Mouse (Mus musculus) kidney, postnatal 10 days (tissue): ENCODE measurements around the gene Gm340.

Experiments
- DNase-seq: peaks from one replicate; pipeline ENCODE4 v3.0.0; 2021; ENCODE audit warnings: mixed read lengths

The Gm340 gene

DNA sequence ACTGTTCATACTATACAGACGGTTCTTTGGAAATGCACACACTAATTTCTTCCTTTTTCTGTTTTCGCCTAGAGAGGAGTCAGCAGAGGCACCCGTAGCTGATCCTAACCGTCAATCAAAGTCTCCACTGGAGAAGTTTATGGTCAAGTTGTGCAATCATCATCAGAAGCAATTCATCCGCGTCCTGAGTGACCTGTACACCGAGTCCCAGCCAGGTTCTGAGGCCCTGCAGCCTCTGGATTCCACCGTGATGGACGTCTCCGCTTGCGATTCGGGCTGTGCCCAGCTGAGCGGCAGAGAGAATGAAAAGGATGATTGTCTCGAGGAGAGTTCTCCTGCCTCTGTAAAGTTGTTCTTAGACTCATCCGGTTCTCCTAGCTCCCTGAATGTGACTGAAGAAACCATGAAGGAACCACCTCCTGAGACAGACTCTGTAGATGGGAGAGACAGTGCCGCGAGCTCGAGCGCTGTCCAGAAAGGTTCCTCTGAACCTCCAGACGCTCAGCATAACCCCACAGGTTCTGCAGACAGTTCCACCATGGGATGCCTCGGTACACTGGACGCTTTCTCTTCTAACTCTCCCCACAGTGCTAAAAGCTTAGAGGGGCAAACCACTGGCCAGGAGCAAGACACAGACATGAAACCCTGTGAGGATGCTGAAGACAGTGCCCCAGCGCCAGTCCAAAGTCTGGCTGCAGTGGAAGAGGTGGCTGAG is at the start of gene Gm340:
Gene Gm340, plus strand, starts transcription at position 665 of the 715 bp plus-strand sequence.
- DNase-seq = no peak

DNA sequence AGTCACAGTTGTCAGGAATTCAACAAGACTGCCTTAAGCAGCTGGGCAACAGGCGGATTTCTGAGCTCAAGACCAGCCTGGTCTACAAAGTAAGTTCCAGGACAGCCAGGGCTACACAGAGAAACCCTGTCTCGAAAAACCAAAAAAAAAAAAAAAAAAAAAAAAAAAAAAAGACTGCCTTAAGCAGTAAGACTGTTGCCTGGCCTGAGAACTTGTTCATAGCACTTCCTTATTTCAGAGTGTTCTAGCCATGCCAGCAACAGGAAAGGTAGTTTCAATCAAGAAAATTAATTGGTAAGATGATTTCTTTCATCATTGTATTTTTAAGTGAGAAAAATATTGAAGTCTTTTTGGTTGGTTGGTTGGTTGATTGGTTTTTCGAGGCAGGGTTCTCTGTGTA is 48.1 kb upstream of the Gm340 start:
- no peak for DNase-seq

DNA sequence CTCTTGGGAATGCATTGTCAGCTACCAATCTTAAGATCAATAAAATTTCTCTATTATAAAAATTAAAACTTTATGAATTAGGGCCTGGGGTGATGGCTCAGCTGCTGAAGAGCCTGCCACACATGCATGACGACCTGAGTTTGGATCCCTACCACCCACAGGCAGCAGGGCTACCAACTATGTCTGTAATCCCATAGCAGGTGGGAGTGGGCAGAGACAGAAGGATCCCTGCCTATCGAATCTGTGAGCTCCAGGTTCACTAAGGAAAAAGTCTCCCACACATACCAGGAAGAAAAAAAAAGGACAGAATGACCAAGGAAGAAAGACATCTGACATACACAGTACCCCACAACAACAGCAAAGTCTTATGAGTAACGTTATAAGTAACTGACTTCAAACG is 25.2 kb upstream of the Gm340 start:
- no peak for DNase-seq

DNA sequence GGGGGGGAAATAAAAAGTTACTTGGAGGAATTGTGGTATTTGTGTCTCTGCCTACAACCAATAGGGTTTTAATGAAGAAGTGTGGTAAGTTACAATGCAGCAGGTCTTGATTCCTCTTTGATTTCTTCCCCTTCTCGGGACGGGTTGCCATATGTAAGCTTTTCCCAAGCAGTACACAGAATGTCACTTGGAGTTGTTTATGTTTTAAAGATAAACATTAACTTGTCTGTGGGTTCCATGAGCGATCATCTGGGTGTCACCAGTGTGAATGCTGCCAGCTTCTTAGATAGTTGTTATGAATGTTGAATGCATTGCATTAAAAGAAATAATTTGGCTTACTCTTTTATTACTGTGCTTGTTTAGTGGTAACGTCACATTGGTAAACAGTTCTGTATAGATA is 24.7 kb upstream of the Gm340 start:
- DNase-seq = no peak

DNA sequence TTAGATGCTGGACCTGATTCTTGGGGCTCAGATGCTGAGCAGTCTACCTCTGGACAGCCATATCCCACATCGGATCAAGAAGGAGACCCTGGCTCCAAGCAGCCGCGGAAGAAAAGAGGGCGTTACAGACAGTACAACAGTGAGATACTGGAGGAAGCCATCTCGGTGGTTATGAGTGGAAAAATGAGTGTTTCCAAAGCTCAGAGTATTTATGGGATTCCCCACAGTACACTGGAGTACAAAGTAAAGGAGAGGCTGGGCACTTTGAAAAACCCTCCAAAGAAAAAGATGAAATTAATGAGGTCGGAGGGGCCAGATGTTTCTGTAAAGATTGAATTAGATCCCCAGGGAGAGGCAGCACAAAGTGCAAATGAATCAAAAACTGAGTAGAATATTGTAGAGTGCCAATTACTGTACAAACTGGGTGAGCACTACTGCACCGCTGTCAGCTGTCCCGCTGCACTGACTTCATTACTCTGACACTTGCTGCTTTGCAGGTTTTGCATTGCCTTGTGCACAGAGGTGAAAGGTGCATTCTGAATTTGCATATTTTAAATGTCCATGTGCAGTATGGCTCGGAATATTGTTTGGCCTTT is 23.2 kb upstream of the Gm340 start:
- no peak for DNase-seq

DNA sequence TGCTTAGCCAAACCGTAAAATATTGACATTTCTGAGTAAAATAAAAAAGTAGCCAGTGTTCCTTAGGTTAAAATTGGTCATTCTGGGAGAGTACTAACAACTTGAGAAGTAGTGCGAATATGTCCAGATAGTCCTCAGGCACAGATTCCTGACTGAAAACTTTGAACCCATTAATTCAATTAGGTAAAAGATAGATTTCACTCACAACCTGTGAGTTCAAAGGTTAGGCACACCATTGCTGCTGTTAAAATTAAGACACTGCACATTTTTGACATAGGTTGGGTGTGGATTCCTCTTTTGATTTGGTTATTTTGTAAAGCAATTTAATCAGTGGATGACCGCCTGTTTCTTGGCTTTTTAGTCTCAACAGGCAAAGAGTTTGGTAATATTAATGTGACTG is 21.3 kb upstream of the Gm340 start:
- no peak for DNase-seq

DNA sequence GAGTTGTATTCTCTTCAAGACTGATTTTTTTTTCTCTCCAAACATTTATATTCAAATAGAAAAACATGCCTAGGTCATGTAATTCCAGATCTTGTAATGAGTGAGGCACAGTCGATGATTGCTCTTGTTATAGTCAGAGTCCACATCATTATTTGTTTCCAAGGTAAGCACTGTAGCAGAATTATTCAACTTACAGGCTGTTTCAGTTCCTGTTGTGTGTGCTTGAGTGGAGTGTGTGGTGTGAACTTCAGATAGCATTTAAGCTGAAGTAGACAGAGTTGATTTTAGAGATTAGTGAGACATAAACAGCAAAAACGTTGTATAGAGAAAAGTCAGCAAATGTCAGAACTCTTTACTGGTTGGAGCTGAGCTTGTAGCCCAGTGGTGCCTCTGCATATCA is 13.4 kb upstream of the Gm340 start:
- DNase-seq = no peak

DNA sequence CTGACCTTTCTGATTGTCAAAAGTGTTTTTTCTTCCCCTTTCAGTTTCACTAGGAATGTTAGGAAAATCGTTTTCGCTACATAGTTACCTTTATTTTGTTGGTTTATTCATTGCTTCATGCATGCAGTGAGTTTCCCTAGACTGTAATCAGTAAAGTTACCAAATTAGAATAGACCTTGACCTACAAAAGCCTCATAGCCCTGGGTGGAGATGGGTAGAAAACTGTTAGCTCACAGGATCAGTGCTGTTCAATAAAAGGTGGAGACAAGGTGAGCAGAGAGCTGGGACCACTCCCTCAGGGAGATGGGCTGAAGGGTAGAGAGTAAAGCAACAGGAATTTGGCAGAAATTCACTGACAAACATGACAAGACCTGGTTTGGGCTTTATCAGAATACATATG is 8.5 kb upstream of the Gm340 start:
- DNase-seq = no peak

DNA sequence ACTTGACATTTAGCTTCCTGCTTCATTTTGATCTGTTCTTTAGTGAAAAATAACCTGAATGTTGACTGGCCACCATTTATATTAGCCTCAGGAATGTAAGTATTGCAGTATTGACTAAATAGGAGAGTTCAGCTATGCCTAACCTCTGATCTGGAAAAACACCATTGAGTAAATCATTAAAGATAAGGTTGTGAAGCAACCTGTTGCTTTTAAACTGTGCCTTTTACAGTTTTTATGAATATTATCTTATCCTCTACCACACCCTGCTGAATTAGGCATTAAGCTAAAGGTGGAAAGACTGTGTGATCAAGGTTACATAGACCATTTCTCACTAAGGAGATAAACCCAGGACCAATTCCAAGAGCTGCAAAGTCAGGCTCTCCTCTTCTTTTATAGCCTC is 4.6 kb upstream of the Gm340 start:
- no peak for DNase-seq

DNA sequence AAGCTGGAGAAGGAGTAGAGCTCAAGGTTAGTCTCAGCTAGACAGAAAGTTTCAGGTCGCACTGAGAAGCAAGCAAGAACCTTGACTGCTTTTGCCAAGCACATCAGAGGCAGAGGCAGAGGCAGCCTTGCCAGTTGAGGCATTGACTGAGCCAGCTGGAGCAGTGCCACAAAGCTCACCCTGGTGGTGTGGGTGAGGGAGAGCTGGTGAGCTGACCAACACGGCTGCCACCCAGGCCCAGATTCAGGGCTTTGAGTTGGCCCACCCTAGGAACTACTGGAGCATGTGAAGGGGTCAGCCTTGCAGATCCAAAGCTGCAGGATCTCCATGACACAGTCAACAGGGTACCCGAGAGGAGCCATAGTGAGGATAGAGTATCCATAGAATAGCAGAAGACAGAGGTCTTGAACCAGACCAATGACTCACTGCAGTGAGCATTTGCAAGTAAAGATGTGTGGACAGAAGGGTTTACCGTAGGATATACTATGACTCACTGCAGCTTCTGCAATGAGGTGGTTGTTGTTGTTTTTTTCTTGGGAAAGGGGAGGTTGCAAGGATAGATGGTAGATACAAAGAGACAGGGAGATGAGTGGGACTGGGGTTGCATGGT is 2.8 kb upstream of the Gm340 start:
- DNase-seq = peak; percentile 63

DNA sequence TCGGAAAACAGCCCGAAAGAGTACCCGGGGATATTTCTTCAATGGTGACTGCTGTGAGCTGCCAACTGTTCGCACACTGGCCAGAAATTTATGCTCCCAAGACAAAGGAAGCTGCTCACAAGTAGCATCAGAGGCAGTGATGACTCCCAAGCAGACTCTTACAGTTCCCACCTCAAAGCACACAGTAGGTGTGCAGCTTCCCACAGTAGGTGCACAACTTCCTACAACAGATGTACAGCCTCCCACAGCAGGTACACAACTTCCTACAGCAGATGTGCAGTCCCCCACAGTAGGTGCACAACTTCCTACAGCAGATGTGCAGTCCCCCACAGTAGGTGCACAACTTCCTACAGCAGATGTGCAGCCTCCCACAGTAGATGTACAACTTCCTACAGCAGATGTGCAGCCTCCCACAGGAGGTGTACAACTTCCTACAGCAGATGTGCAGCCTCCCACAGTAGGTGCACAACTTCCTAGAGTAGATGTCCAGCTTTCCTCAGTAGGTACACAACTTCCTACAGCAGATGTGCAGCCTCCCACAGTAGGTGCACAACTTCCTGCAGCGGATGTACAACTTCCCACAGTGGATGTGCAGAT is 846 bp downstream of the Gm340 start:
- no peak for DNase-seq

DNA sequence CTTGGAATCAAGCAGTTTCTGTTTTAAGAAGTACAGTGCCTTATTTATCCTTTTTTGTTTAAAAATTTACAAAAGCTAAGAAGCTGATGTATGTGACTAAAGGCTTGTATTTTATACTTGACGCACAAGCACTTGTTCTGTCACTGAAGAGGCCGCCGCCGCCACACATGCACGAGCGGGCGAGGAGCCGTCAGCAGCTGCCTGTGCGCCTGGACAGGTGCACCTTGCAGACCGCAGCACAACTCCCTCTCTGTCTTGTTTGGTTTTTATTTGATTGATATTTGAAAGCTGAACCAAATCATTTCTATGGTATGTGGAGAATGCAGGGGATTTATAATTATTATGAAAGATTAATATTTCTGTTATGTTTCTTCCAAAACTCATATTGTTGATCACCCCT is 4.6 kb downstream of the Gm340 start:
- no peak for DNase-seq

DNA sequence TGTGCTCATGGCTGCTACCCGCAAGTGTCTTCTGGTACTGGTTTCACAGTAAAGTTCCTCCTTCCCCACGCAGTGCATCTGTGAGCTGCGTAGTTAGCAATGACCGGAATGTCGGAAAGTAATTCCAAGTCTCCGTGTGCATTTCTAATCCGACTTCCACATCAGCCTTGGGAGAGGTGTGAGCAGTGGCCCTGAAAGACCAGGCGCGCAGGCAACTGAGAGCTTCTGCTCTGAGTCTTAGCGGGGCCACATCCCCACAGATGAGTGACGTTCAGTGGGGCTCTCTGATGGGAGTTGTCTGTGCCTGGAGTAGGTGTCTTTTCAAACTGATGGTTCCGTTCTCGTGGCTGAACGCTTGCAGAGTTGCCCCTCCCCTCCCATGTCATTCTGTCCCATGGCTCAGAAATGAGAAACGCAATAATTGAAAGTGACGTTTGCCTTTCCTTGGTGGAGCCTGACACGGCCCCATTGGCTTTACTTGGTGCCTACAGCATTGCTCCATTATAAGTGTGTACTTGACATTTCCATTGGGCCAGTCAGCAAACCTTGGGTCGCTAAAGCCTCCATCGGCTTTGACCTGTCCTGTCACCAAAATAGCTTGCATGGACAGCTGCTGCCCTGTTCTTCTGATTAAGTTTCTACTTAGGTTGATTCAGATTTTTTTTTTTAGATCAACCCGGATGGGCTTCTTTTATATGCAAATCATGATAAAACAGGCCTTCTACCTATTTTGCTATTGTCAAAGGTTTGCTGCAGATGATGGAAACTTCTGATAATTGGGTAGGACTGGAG is 5.5 kb downstream of the Gm340 start:
- no peak for DNase-seq

DNA sequence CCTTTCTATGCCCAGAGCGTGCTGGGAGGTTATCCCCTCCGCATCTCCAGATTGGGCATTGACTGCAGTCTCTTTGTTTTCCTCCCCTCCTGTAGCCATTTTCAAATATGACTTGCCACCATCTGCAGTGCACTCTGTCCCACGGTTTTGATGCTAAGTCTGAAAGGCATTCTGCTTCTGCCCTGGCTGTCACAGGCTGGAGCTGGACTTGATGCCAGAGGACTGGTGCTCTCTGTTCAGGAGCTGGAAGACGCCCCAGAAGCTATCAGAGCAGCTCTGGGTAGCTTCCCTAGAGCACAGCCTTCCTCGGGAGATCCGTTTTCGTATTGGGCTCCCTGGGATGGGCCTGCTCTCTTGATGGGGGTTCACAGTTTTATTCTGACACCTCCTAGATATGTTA is 6.9 kb downstream of the Gm340 start:
- DNase-seq = no peak

DNA sequence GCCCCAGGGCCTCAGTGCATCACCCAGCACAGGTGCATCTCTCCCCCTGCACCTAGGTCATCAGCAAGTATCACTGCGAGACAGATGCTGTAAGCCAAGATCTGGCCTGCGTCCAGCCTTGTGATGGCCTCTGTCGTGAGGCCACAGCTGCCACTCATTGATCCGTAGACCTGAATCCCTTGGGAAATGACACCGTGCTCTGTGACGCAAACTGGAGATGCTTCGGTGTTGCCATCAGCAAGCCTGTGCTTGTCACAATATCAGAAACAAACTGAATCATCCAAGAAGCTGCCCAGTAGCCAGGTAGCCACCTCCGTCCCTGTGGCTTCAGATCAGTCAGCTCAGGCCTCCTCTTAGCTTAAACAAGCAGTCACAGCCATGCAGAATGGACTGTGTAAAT is 7.5 kb downstream of the Gm340 start:
- no peak for DNase-seq

DNA sequence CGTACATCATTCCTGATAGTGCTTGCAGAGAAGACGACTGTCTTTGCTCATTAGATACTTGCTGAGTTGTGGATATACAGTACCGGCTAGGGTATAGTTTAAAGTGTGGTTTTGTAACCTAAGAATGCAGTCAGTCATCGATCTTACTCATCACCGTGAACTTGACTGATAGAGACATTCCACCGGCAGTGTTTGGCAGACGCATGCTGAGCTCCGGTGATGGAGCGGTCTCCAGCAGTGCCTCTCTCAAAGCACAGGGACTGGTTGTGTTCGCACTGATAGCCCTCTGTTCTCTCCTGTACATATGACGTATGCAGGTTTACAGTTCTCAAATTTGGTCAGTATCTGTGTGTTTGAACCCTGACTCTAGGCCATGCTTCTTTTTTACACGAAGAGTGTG is 9.6 kb downstream of the Gm340 start:
- DNase-seq = no peak

DNA sequence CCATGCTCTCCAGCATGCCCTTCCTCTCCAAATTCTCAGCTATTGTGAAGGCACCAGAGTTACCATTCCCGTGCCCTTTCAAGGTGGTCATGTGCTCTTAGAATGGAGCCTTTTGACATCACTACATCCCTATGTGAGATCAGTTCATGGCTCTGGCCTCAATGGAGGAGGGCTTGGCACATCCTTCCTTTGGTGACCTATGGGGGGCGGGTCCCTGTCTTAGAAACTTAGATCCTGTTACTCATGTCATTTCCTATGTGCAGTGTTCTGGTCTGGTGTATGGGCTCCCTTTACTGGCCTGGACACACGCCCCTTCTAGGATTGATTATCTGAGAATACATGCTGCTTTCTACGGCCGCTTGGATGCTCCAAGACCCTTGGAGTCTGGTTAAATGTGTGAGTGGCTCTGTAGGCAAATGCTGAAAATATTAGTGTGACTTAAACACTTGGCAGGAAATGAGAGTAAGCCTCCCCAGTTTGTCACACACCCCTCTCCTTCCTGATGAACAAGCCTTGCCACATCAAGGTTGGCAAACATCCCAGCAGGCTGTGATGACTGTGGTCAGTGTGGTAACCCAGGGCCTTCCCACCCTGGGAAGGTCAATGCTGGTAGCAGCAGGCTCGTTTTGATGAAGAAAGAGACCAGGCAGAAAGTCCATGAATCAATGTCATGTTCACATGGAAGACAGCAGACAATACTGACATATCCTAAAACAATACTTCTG is 15.2 kb downstream of the Gm340 start:
- DNase-seq = peak; percentile 45

DNA sequence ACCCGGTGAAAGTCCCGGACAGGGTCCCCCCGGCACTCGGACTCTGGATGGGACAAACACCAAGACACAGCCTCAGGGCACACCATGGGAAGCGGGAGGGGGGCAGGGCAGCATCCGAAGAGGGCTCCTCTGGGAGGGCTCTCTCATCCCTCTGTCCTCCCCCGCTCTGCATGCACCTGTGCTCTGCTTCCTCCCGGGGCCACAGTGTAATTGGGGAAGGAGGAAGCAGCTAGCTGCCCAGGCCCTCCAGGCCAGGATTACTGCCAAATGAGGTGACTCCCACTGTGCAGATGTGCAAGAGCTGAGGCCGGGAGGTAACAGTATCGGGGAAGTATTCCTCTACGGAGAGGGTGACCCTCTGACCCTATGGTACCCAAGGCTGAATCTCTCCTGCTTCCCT is 18.5 kb downstream of the Gm340 start:
- no peak for DNase-seq

DNA sequence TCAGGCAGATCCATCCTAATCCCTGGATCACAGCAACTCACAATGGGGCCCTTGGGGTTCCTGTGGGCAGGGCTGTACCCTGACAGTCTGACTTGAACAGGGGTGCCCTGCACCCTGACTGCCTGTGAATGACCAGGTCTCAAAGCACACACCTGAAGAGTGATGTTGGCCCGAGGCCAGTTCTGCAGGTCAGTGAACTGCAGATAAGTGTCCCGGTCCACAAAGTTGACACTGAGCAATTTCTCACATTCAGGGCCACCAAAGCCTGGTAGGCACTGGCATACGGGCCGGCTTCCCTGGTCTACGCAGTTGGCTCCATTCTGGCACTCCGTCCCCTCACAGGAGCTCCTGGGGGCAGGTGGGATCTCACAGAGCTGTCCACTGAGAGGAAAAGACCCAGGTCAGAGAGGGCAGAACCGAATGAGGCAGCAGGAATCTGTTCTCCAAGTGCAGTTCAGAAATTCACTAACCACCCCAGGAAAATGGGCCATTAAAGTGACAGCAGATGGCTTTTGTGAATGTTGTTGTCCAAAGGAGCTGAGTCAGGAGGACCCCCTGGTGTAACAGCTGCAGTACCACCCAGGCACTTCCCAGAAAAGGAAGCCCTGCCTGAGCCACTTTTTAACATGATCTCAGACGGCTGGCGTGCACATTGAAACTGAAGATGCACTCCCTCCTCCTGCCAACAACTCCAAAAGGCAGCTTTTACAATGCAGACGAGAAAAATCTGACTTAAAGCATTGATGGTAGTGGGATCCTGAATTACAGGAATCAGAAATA is 24.2 kb downstream of the Gm340 start:
- DNase-seq = no peak

DNA sequence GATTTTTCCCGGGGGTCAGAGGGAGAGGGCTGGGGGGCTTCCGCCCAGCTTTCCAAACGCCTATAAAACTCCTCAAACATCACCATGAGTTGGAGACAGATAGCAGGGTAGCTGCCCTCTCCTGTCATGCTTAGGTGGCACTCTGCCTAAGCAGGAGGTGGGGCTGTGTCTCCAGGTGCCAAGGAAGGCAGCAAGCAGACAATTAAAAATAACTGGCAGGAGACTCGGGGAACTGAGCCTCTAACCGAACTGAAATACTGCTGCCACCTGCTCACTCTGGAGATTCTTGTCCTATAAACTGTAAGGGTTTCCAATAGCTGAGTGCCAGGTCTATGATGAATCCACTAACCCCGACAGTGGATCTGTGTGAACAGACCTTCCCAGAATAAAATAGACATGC is 29.5 kb downstream of the Gm340 start:
- no peak for DNase-seq

DNA sequence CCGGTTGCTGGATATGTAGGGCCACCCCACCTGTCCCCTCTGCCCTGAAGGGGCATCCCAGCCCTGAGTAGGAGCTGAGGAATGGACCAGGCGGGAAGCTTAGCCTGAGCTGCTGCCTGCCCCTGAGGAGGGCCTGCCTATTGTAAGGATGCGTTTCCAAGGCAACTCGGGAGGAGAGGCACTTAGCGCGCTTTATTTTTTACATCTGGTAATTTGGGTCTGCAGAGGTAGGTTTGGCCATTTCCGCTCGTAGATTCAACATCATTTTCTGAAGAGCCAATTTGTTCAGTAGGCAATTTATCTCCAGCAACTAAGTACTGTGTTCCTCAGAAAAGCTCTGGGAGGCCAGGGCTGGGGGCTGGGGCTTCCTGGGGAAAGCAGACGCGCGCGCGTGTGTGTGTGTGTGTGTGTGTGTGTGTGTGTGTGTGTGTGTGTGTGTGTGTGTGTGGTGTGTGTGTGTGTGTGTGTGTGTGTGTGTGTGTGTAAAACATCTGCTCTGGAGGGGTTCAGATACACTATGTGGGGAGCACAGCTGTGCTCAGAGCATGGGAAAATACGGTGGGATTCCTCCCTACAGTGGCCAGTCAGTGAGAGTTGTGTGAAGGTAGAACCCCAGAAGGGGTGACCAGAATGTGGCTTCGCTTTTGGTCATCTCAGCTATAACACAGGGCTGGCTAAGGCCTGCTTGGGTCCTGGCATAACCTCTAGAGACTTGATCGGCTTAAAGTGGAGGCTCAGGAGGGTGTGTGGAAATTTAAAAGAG is 31.3 kb downstream of the Gm340 start:
- DNase-seq = no peak
